Mouse (Mus musculus): ENCODE results near the gene Mcam. TPM values are rescaled to one million over a fixed set of nuclear protein-coding genes. Genes with fewer than 3 reads are reported as not detected.
A peak's percentile ranks its signal among the peaks of the same experiment; 100 is the strongest.
"Not testable (repeated sequence)": the region's sequence is repeated elsewhere in the genome, so short reads cannot be mapped to it uniquely, and the experiment has no call there.

Gene Mcam
- total and polyA plus RNA-seq, 2 experiments from 2014 or later, result 4.4 to 14.6 TPM

DNA sequence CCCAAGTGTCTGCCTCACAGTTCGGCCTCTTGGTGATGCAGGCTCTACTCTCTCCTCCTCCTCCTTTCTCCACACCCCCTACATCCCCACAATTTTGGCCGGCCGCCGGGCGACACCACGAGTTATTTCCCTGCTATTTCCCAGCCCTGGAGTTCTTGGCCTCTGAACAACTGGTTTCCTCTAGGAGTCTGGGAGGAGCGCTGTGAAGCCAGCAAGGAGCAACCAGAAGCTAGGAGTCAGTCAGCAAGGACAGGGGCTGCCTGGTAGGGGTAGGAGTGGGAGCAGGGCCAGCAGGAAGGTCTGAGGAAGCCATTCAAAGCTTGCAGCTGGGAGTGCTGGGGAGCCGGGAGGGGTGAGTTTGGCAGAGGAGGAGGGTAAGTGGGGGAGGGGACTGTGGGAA, 27.2 kb upstream of the Mcam start, which contains the start of gene C1qtnf5:
Gene C1qtnf5 (plus strand): TSS at position 136 of the 400 bp plus-strand sequence.
- H3K4me1 ChIP-seq (ENCODE audit: insufficient read depth, low read length), result peaks cover 6% of the 10 kb centered on the region; the same call in 1 of the 2 replicates
- TF ChIP-seq CTCF (IDR thresholded peaks at IDR 0.05), result no peak; the same call in 1 of the 2 replicates
- DNase-seq (ENCODE audit: low spot score), result peak; percentile 81
- H3K27me3 ChIP-seq (ENCODE audit: insufficient read depth, low read length), result no peaks in the 10 kb centered on the region
- ATAC-seq (ENCODE audit: low FRiP score), result peak; percentile 67
- H3K9me3 ChIP-seq (ENCODE audit: low read length), result no peaks in the 10 kb centered on the region
- no peak within 1 kb of the TSS for H3K4me3 ChIP-seq (ENCODE audit: low read depth, low read length)
- H3K27ac ChIP-seq (ENCODE audit: low read depth, low read length), result peak within 1 kb of the TSS; percentile 51
- H3K36me3 ChIP-seq (ENCODE audit: insufficient read depth, low read length), result no peaks in the 10 kb centered on the region; the same call in 1 of the 2 replicates
- H3K9ac ChIP-seq (replicated peaks; ENCODE audit: low read length, poor library complexity, severe bottlenecking), result no peak within 1 kb of the TSS
- WGBS, result 20% methylated on average over 8 of the region's 8 CpGs
- H3K4me2 ChIP-seq (ENCODE audit: low read depth, low read length, poor library complexity, severe bottlenecking), result peak within 1 kb of the TSS; percentile 37; the same call in 1 of the 2 replicates

DNA sequence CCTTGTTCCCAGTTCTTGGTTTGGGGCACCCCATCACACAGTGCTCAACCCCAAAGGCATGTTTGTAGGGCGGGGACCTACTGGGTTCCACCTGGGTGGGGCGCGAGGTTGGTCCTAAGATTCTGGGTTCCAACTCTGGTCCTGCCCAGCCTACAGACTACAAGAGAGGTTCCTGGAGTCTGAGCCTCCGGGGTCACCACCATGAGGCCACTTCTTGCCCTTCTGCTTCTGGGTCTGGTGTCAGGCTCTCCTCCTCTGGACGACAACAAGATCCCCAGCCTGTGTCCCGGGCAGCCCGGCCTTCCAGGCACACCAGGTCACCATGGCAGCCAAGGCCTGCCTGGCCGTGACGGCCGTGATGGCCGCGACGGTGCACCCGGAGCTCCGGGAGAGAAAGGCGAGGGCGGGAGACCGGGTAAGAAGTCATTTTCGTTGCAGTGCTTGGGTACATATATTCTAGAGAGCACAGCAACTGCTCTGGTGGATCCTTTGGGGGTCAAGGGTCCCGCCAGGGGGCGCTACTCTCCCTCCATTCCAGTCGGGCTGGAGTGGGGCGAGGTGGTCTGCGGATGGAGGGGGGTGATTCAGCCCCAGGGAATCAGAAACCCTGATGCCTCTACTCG, 26.6 kb upstream of the Mcam start:
- Histone ChIP-seq H3K4me2 (ENCODE audit: low read depth, low read length, poor library complexity, severe bottlenecking) (peak overlapping the region; percentile 37; the same call in 1 of the 2 replicates), H3K4me1 (ENCODE audit: insufficient read depth, low read length) (peaks cover 6% of the 10 kb centered on the region; the same call in 1 of the 2 replicates), H3K27me3 (ENCODE audit: insufficient read depth, low read length) (no peaks in the 10 kb centered on the region), H3K27ac (ENCODE audit: low read depth, low read length) (peak overlapping the region; percentile 51), H3K4me3 (ENCODE audit: low read depth, low read length) (no peak overlapping the region), H3K9me3 (ENCODE audit: low read length) (no peaks in the 10 kb centered on the region), H3K36me3 (ENCODE audit: insufficient read depth, low read length) (no peaks in the 10 kb centered on the region; the same call in 1 of the 2 replicates), H3K9ac (replicated peaks; ENCODE audit: low read length, poor library complexity, severe bottlenecking) (no peak overlapping the region)
- ATAC-seq (ENCODE audit: low FRiP score) (peak; percentile 18; the same call in 1 of the 2 replicates), DNase-seq (ENCODE audit: low spot score) (peak; percentile 55)
- WGBS, result 18% methylated on average over 25 of the region's 25 CpGs
- TF ChIP-seq CTCF (IDR thresholded peaks at IDR 0.05), result peak; percentile 61

- ATAC-seq (ENCODE audit: low FRiP score), result no peak
- no peak for DNase-seq (ENCODE audit: low spot score)
- Histone ChIP-seq H3K9me3 (ENCODE audit: low read length) (no peaks in the 10 kb centered on the region), H3K27ac (ENCODE audit: low read depth, low read length) (no peak overlapping the region), H3K36me3 (ENCODE audit: insufficient read depth, low read length) (no peaks in the 10 kb centered on the region; the same call in 1 of the 2 replicates), H3K4me3 (ENCODE audit: low read depth, low read length) (no peak overlapping the region), H3K9ac (replicated peaks; ENCODE audit: low read length, poor library complexity, severe bottlenecking) (no peak overlapping the region), H3K4me1 (ENCODE audit: insufficient read depth, low read length) (peaks cover 6% of the 10 kb centered on the region; the same call in 1 of the 2 replicates), H3K4me2 (ENCODE audit: low read depth, low read length, poor library complexity, severe bottlenecking) (no peak overlapping the region), H3K27me3 (ENCODE audit: insufficient read depth, low read length) (no peaks in the 10 kb centered on the region)
- no peak for TF ChIP-seq CTCF (IDR thresholded peaks at IDR 0.05)
- WGBS, result 79% methylated on average over 31 of the region's 31 CpGs
Observed at GRCm38 (mm10) chr9:44108269-44109055, 25.8 kb upstream of the Mcam start.

GRCm38 (mm10) chr9:44109360-44110095, 24.7 kb upstream of the Mcam start:
- peak overlapping the region; percentile 16; the same call in 1 of the 2 replicates for H3K4me2 ChIP-seq (ENCODE audit: low read depth, low read length, poor library complexity, severe bottlenecking)
- H3K9ac ChIP-seq (replicated peaks; ENCODE audit: low read length, poor library complexity, severe bottlenecking), result no peak overlapping the region
- TF ChIP-seq CTCF (IDR thresholded peaks at IDR 0.05), result peak; percentile 85
- ATAC-seq (ENCODE audit: low FRiP score) (no peak), DNase-seq (ENCODE audit: low spot score) (peak; percentile 80)
- no peaks in the 10 kb centered on the region; the same call in 1 of the 2 replicates for H3K36me3 ChIP-seq (ENCODE audit: insufficient read depth, low read length)
- no peak overlapping the region for H3K4me3 ChIP-seq (ENCODE audit: low read depth, low read length)
- 35% methylated on average over 9 of the region's 9 CpGs for WGBS
- peaks cover 6% of the 10 kb centered on the region; the same call in 1 of the 2 replicates for H3K4me1 ChIP-seq (ENCODE audit: insufficient read depth, low read length)
- no peak overlapping the region for H3K27ac ChIP-seq (ENCODE audit: low read depth, low read length)
- H3K27me3 ChIP-seq (ENCODE audit: insufficient read depth, low read length), result no peaks in the 10 kb centered on the region
- H3K9me3 ChIP-seq (ENCODE audit: low read length), result no peaks in the 10 kb centered on the region

DNA sequence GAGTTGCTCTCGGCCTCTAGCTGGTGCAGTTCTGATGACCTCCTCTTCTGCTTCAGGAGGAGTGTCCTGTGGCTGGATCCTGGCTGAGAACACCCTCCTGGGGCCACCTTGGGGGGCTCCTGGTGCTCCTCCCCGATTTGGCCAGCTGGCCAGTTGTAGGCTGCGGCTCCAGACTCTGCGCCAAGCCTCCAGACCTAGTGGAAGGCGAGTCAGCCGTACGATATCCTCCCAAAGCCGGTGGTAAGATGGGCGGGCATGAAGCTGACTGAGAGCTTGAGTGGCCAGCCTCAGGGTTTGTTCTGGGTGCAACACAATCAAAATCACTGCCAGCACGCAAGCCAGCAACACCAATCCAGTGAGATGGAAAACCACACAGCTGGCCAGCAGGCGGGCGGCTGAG, 22.4 kb upstream of the Mcam start:
- not testable (repeated sequence) for ATAC-seq (ENCODE audit: low FRiP score); H3K27ac ChIP-seq (ENCODE audit: low read depth, low read length); H3K4me2 ChIP-seq (ENCODE audit: low read depth, low read length, poor library complexity, severe bottlenecking); H3K4me3 ChIP-seq (ENCODE audit: low read depth, low read length); H3K9me3 ChIP-seq (ENCODE audit: low read length); H3K36me3 ChIP-seq (ENCODE audit: insufficient read depth, low read length); H3K4me1 ChIP-seq (ENCODE audit: insufficient read depth, low read length); DNase-seq (ENCODE audit: low spot score); H3K27me3 ChIP-seq (ENCODE audit: insufficient read depth, low read length); H3K9ac ChIP-seq (replicated peaks; ENCODE audit: low read length, poor library complexity, severe bottlenecking)
- 70% methylated on average over 9 of the region's 12 CpGs for WGBS

Data from midbrain, postnatal 0 days (tissue).